Mouse (Mus musculus) retina, embryonic 14.5 days (tissue): ENCODE measurements around the gene Farsa.
A peak's percentile ranks its signal among the peaks of the same experiment; 100 is the strongest.

Experiments used
- DNase-seq: peaks from one replicate; pipeline ENCODE4 v3.0.0-alpha.2; 2015; ENCODE audit warnings: low spot score

The Farsa gene

GRCm38 (mm10) chr8:84911854-84912253 is 55.1 kb downstream of the Farsa start:
- no peak for DNase-seq

- DNase-seq, result no peak
These were observed 55.6 kb downstream of the Farsa start for GRCm38 (mm10) chr8:84912391-84912790.

- peak; percentile 40 for DNase-seq
These were observed 56.2 kb downstream of the Farsa start for GRCm38 (mm10) chr8:84912895-84913501.

GRCm38 (mm10) chr8:84913502-84913900 is 56.7 kb downstream of the Farsa start:
- no peak for DNase-seq

GRCm38 (mm10) chr8:84913960-84914359 is 57.2 kb downstream of the Farsa start:
- peak; percentile 56 for DNase-seq

GRCm38 (mm10) chr8:84915269-84915668 is 58.5 kb downstream of the Farsa start:
- no peak for DNase-seq

GRCm38 (mm10) chr8:84917781-84918180 is 61.0 kb downstream of the Farsa start:
- no peak for DNase-seq

GRCm38 (mm10) chr8:84918646-84919045 is 61.9 kb downstream of the Farsa start:
- DNase-seq, result no peak
